Mouse (Mus musculus): Measurements from ENCODE around the gene Pitpnc1. TPM values are rescaled to one million over a fixed set of nuclear protein-coding genes. Genes with fewer than 3 reads are reported as not detected.

The Pitpnc1 gene
- polyA plus RNA-seq, 1 experiment from 2014 or later: 26.8 TPM

- Histone ChIP-seq H3K27me3 (ENCODE audit: control insufficient read depth, insufficient read depth, low read length) (no peaks in the 10 kb centered on the region), H3K9me3 (ENCODE audit: control insufficient read depth, low read length) (no peaks in the 10 kb centered on the region), H3K36me3 (ENCODE audit: control insufficient read depth, insufficient read depth, low read length) (no peaks in the 10 kb centered on the region), H3K27ac (ENCODE audit: low read depth, low read length) (peak overlapping the region; percentile 85), H3K4me1 (replicated peaks; ENCODE audit: control insufficient read depth, insufficient read depth, low read length) (peaks cover 3% of the 10 kb centered on the region; the same call in 1 of the 2 replicates), H3K9ac (ENCODE audit: low read depth, low read length) (peak overlapping the region; percentile 84), H3K4me3 (ENCODE audit: low read depth, low read length) (peak overlapping the region; percentile 85), H3K4me2 (replicated peaks; ENCODE audit: low read depth, low read length) (peak overlapping the region; percentile 85)
- WGBS: under 1% methylated on average over 59 of the region's 59 CpGs
- DNase-seq (ENCODE audit: low spot score) (peak; percentile 74), ATAC-seq (ENCODE audit: low FRiP score) (peak; percentile 62)
Observed at GRCm38 (mm10) chr11:107469523-107470371, 752 bp downstream of the Pitpnc1 start.

GRCm38 (mm10) chr11:107469031-107469522 lies 1.4 kb downstream of the Pitpnc1 start:
- Histone ChIP-seq H3K9me3 (ENCODE audit: control insufficient read depth, low read length) (no peaks in the 10 kb centered on the region), H3K27ac (ENCODE audit: low read depth, low read length) (peak overlapping the region; percentile 85), H3K36me3 (ENCODE audit: control insufficient read depth, insufficient read depth, low read length) (no peaks in the 10 kb centered on the region), H3K9ac (ENCODE audit: low read depth, low read length) (peak overlapping the region; percentile 84), H3K4me3 (ENCODE audit: low read depth, low read length) (peak overlapping the region; percentile 85), H3K4me1 (replicated peaks; ENCODE audit: control insufficient read depth, insufficient read depth, low read length) (peaks cover 3% of the 10 kb centered on the region; the same call in 1 of the 2 replicates), H3K4me2 (replicated peaks; ENCODE audit: low read depth, low read length) (peak overlapping the region; percentile 85), H3K27me3 (ENCODE audit: control insufficient read depth, insufficient read depth, low read length) (no peaks in the 10 kb centered on the region)
- ATAC-seq (ENCODE audit: low FRiP score) (peak; percentile 88), DNase-seq (ENCODE audit: low spot score) (peak; percentile 90)
- WGBS: under 1% methylated on average over 38 of the region's 38 CpGs

DNA sequence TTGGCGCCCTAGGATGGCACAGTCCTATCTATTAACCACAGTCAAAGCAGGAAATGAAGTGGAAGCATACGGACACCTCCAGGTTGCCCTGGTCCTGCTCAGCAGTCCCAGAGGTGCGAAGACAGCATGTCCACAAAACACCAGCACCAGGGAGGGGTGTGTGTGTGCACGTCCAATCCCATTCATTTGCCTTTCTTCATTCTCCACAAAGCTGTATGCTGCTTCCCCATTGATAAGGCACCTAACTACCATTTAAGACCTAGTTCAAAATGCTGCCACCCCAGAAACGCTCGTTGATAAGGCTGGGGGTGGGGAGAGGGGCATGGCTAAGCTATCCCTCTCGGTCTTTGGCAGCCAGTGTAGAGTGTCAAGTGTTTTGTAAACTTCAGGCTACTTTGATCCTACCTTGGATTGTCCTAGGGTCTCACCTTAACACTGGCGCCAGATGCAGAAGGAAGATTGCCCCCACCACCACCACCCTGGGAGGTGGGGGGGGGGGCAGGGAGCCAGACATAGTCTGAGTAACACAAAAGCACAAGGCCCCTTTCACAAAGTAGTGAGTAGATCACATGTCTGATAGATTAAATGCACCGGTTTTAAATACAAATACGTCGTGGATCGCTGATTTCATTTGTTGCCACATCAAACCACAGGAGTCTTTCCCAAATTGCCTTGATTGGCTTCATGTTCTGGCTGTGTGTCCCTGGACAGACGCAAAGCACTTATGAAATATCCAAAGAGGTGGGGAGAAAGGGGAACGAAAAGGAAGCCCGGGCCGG lies 2.1 kb downstream of the Pitpnc1 start:
- Histone ChIP-seq H3K4me1 (replicated peaks; ENCODE audit: control insufficient read depth, insufficient read depth, low read length) (peaks cover 3% of the 10 kb centered on the region; the same call in 1 of the 2 replicates), H3K27ac (ENCODE audit: low read depth, low read length) (peak overlapping the region; percentile 33; the same call in 1 of the 2 replicates), H3K9me3 (ENCODE audit: control insufficient read depth, low read length) (no peaks in the 10 kb centered on the region), H3K4me3 (ENCODE audit: low read depth, low read length) (peak overlapping the region; percentile 85), H3K36me3 (ENCODE audit: control insufficient read depth, insufficient read depth, low read length) (no peaks in the 10 kb centered on the region), H3K27me3 (ENCODE audit: control insufficient read depth, insufficient read depth, low read length) (no peaks in the 10 kb centered on the region), H3K9ac (ENCODE audit: low read depth, low read length) (peak overlapping the region; percentile 84), H3K4me2 (replicated peaks; ENCODE audit: low read depth, low read length) (peak overlapping the region; percentile 85)
- ATAC-seq (ENCODE audit: low FRiP score): no peak
- WGBS: 23% methylated on average over 16 of the region's 16 CpGs
- DNase-seq (ENCODE audit: low spot score): no peak

DNA sequence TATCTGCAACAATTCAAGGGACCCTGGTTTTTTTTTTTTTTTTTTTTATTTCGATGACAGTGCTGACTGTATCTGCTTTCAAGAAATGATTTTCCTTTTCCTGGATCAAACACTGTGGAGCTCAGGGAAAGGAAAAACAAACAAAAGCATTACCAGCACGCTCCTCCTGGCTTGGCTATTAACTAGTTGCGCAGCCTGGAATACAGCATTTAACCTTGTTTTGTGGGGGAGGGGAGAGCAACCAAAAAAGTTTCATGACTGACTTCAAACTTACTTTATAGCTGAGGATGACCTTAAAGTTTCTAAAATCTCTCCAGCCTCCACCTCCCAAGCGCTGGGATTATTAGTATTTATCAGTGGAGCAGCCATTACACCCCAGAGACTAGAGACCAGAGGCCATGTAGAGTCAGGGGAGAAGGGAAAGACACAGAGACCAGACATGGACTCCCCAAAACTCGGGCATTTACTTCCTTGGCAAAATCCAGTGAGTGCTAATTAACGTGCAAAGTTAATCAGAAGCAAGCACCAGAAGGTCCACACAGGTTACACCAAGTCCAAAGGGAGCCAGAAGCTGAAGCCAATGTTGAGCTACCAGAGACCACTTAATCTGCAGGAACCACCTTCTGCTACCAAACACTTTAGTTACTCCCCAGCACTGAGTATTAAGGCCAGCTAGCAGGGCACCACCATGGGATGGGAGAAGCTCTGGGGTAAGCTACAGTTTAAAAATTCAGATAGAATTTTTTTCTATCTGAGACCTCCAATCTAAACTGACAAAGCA lies 3.7 kb downstream of the Pitpnc1 start:
- no peaks in the 10 kb centered on the region for H3K27me3 ChIP-seq (ENCODE audit: control insufficient read depth, insufficient read depth, low read length)
- ATAC-seq (ENCODE audit: low FRiP score): no peak
- H3K4me3 ChIP-seq (ENCODE audit: low read depth, low read length): no peak overlapping the region
- no peaks in the 10 kb centered on the region for H3K36me3 ChIP-seq (ENCODE audit: control insufficient read depth, insufficient read depth, low read length)
- H3K4me2 ChIP-seq (replicated peaks; ENCODE audit: low read depth, low read length): no peak overlapping the region
- H3K9ac ChIP-seq (ENCODE audit: low read depth, low read length): no peak overlapping the region
- H3K9me3 ChIP-seq (ENCODE audit: control insufficient read depth, low read length): no peaks in the 10 kb centered on the region
- WGBS: 81% methylated on average over 6 of the region's 6 CpGs
- peaks cover 3% of the 10 kb centered on the region; the same call in 1 of the 2 replicates for H3K4me1 ChIP-seq (replicated peaks; ENCODE audit: control insufficient read depth, insufficient read depth, low read length)
- no peak for DNase-seq (ENCODE audit: low spot score)
- H3K27ac ChIP-seq (ENCODE audit: low read depth, low read length): no peak overlapping the region

- Histone ChIP-seq H3K9me3 (ENCODE audit: control insufficient read depth, low read length) (no peaks in the 10 kb centered on the region), H3K27ac (ENCODE audit: low read depth, low read length) (no peak overlapping the region), H3K4me2 (replicated peaks; ENCODE audit: low read depth, low read length) (no peak overlapping the region), H3K4me3 (ENCODE audit: low read depth, low read length) (no peak overlapping the region), H3K27me3 (ENCODE audit: control insufficient read depth, insufficient read depth, low read length) (no peaks in the 10 kb centered on the region), H3K4me1 (replicated peaks; ENCODE audit: control insufficient read depth, insufficient read depth, low read length) (peaks cover 3% of the 10 kb centered on the region; the same call in 1 of the 2 replicates), H3K36me3 (ENCODE audit: control insufficient read depth, insufficient read depth, low read length) (no peaks in the 10 kb centered on the region), H3K9ac (ENCODE audit: low read depth, low read length) (no peak overlapping the region)
- DNase-seq (ENCODE audit: low spot score) (no peak), ATAC-seq (ENCODE audit: low FRiP score) (no peak)
- 93% methylated on average over 1 of the region's 1 CpGs for WGBS
Observed at GRCm38 (mm10) chr11:107465969-107466368, 4.5 kb downstream of the Pitpnc1 start.

DNA sequence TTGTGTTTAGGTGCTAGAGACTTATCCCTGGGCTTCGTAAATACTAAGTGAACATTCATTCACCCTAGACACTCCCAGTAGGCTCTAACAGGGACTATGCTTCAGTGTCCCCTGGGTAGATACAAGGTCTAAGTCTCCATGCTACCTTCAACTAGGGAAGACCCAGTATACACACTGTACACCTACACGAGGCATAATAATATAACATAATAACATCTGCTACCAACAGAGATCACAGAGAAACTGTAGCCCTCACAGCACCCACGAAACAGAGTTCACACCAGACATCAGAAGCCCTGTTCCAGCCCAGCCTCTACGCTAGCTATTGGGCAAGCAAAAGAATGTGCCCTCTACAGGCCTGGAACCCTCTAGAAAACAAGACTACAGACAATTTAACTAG lies 5.5 kb downstream of the Pitpnc1 start:
- H3K4me2 ChIP-seq (replicated peaks; ENCODE audit: low read depth, low read length): no peak overlapping the region
- no peaks in the 10 kb centered on the region for H3K9me3 ChIP-seq (ENCODE audit: control insufficient read depth, low read length)
- no peaks in the 10 kb centered on the region for H3K36me3 ChIP-seq (ENCODE audit: control insufficient read depth, insufficient read depth, low read length)
- DNase-seq (ENCODE audit: low spot score) (no peak), ATAC-seq (ENCODE audit: low FRiP score) (no peak)
- H3K27ac ChIP-seq (ENCODE audit: low read depth, low read length): no peak overlapping the region
- H3K9ac ChIP-seq (ENCODE audit: low read depth, low read length): no peak overlapping the region
- H3K4me1 ChIP-seq (replicated peaks; ENCODE audit: control insufficient read depth, insufficient read depth, low read length): peaks cover 3% of the 10 kb centered on the region; the same call in 1 of the 2 replicates
- H3K4me3 ChIP-seq (ENCODE audit: low read depth, low read length): no peak overlapping the region
- no peaks in the 10 kb centered on the region for H3K27me3 ChIP-seq (ENCODE audit: control insufficient read depth, insufficient read depth, low read length)
- 94% methylated on average over 4 of the region's 4 CpGs for WGBS

GRCm38 (mm10) chr11:107464141-107464540 lies 6.4 kb downstream of the Pitpnc1 start:
- Histone ChIP-seq H3K4me1 (replicated peaks; ENCODE audit: control insufficient read depth, insufficient read depth, low read length) (peaks cover 3% of the 10 kb centered on the region; the same call in 1 of the 2 replicates), H3K27me3 (ENCODE audit: control insufficient read depth, insufficient read depth, low read length) (no peaks in the 10 kb centered on the region), H3K4me3 (ENCODE audit: low read depth, low read length) (no peak overlapping the region), H3K9ac (ENCODE audit: low read depth, low read length) (no peak overlapping the region), H3K4me2 (replicated peaks; ENCODE audit: low read depth, low read length) (no peak overlapping the region), H3K27ac (ENCODE audit: low read depth, low read length) (no peak overlapping the region), H3K36me3 (ENCODE audit: control insufficient read depth, insufficient read depth, low read length) (no peaks in the 10 kb centered on the region), H3K9me3 (ENCODE audit: control insufficient read depth, low read length) (no peaks in the 10 kb centered on the region)
- DNase-seq (ENCODE audit: low spot score) (no peak), ATAC-seq (ENCODE audit: low FRiP score) (no peak)
- 69% methylated on average over 6 of the region's 6 CpGs for WGBS

GRCm38 (mm10) chr11:107463251-107463681 lies 7.2 kb downstream of the Pitpnc1 start:
- DNase-seq (ENCODE audit: low spot score): no peak

More at GRCm38 (mm10) chr11:107463251-107463681, 7.2 kb downstream of the Pitpnc1 start:
- no peak overlapping the region for H3K4me3 ChIP-seq (ENCODE audit: low read depth, low read length)
- H3K4me1 ChIP-seq (replicated peaks; ENCODE audit: control insufficient read depth, insufficient read depth, low read length): peaks cover under 1% of the 10 kb centered on the region; the same call in 1 of the 2 replicates
- no peak overlapping the region for H3K27ac ChIP-seq (ENCODE audit: low read depth, low read length)
- no peaks in the 10 kb centered on the region for H3K9me3 ChIP-seq (ENCODE audit: control insufficient read depth, low read length)
- WGBS: 86% methylated on average over 12 of the region's 12 CpGs
- H3K9ac ChIP-seq (ENCODE audit: low read depth, low read length): no peak overlapping the region
- H3K36me3 ChIP-seq (ENCODE audit: control insufficient read depth, insufficient read depth, low read length): no peaks in the 10 kb centered on the region
- ATAC-seq (ENCODE audit: low FRiP score): no peak
- no peak overlapping the region for H3K4me2 ChIP-seq (replicated peaks; ENCODE audit: low read depth, low read length)
- no peaks in the 10 kb centered on the region for H3K27me3 ChIP-seq (ENCODE audit: control insufficient read depth, insufficient read depth, low read length)

Measured in hindbrain, embryonic 11.5 days (tissue).